Mouse (Mus musculus) gastrocnemius, postnatal 25 days (tissue): ENCODE data around the gene Ptpn13. TPM values are rescaled to one million over a fixed set of nuclear protein-coding genes. Genes with fewer than 3 reads are reported as not detected.

ENCODE experiments used
- DNase-seq: peaks from one replicate; pipeline ENCODE4 v3.0.0; 2022
- total RNA-seq, 2 experiments: library from RNA; stranded (reverse); gene quantifications; 1 replicate in 1 of 2; 2 replicates in 1 of 2; pipeline ENCODE4 v1.2.3; 2021

Ptpn13 gene
- total RNA-seq, 2 experiments from 2014 or later: 2.5 to 2.7 TPM

GRCm38 (mm10) chr5:103595394-103596226, 170.6 kb downstream of the Ptpn13 start:
- no peak for DNase-seq

DNA sequence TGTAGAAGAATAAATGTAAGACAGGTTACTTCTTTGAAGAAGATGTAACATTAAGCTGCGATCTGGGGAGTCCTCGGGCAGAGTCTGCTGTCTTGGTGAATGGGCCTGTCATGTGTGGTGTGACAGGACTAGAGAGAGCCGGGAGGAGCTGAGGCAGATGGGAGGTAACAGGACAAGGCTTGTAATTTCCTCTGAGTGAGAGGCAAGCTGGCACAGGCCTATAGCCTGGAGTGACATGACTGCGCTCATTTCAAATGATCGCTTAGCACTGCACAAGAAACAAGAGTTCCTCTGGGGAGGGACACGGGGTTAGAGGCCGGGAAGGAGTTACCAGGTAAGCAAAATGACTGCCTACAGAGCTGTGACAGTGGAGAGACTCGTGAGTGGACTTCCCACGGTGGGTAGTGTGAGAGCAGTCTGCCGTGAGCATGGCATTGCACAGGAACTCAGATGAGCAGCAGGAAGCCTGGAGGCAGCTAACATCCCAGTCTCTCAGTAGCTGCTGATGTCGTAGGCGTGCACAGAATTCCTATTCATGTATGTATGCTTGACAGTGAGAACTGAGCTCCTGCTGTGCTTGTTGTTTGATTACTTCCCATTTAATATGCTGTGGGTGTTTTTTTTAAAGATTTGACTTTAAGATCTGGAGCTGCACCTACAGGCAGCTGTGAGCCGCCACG, 171.6 kb downstream of the Ptpn13 start:
- DNase-seq: no peak

- DNase-seq: no peak
Measured at GRCm38 (mm10) chr5:103597604-103598003, 172.6 kb downstream of the Ptpn13 start.

DNA sequence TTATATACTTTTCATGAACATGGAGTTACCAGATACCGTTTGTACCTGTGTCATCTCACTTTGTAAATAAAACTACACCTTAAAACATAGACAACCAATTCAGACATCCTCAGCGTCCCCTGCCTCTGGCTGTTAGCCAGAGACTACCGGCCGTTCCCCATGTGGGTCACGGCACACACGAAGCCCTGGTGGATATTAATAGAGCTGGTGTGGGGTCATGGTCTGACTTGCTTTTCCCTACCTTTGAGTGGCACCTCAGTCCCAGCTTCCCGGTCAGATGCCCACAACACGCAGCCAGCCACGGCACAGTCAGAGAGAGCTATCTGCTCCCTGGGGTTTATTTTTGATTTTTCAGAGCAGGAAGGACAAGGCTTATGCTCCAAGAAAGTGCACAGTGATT, 173.3 kb downstream of the Ptpn13 start:
- no peak for DNase-seq

DNA sequence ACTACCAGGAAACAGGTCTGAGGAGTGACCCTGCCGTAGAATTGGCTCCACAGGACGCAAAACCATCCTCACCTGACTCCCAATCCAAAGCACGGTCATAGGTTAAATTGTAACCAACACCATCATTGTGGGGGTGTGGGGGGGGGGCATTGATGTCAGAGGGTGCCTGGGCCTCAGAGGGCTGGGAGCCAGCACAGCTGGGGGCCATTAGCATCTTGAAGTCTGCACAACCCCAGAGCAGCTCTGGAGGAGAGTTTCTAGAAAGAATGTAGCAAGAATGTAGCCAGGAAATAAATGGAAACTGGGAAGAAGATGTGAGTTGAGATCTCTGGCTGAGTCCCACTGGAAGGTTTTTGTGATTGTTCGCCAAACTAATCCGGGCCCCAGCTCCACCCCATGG, 173.9 kb downstream of the Ptpn13 start:
- DNase-seq: peak; percentile 42

- peak; percentile 36 for DNase-seq
Measured at GRCm38 (mm10) chr5:103603115-103603893, 178.3 kb downstream of the Ptpn13 start.

- no peak for DNase-seq
Measured at GRCm38 (mm10) chr5:103605707-103606106, 180.7 kb downstream of the Ptpn13 start.

- DNase-seq: no peak
Measured at GRCm38 (mm10) chr5:103610148-103610547, 185.2 kb downstream of the Ptpn13 start.

DNA sequence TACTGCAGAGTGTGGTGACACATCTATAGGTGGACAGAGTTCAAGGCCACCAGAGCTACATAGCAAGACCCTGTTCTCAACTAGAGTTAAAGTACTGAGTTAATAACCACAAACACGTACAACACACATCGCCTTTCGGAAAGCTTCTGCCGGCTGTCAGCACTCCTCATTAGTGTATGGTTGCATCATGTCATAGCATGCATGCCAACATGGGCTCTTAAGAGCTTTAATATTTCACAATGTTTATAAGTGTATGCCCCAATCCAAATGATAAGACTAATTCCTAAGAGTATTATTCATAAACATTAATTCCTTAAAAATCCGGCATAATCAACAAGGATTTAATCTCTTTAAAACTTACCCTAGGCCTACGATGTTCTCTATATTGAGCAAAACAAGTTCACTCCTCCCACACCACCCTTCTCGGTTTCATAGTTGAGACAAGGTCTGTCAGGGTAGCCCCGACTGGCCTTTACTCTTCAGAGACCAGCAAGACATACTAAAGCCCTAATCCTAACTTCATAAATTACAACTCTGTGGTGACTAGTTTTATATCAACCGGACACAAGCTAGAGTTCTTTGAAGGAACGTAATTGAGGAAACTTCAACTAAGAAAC, 186.0 kb downstream of the Ptpn13 start:
- no peak for DNase-seq

- DNase-seq: no peak
Measured at GRCm38 (mm10) chr5:103612316-103612715, 187.3 kb downstream of the Ptpn13 start.

GRCm38 (mm10) chr5:103614356-103614755, 189.4 kb downstream of the Ptpn13 start:
- DNase-seq: no peak

DNA sequence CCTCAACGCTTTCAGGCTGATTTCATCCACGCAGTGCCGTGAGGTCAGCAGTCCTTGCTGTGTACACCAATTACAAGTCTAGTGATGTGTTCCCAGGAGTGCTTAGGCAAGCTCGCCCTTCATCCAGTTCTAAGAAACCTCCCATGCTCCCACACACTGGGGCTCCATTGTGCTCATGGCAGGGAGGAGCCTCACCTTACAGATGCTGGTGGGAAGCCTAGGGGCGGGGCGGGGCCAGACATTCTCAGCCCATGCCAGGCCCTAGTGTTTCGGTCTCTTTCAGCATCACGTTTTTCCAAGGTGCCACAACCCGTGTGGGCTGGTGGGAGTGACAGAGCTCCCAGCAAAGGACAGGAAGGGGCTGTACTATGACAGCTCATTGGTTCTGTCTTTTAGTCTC, 192.2 kb downstream of the Ptpn13 start:
- DNase-seq: no peak

DNA sequence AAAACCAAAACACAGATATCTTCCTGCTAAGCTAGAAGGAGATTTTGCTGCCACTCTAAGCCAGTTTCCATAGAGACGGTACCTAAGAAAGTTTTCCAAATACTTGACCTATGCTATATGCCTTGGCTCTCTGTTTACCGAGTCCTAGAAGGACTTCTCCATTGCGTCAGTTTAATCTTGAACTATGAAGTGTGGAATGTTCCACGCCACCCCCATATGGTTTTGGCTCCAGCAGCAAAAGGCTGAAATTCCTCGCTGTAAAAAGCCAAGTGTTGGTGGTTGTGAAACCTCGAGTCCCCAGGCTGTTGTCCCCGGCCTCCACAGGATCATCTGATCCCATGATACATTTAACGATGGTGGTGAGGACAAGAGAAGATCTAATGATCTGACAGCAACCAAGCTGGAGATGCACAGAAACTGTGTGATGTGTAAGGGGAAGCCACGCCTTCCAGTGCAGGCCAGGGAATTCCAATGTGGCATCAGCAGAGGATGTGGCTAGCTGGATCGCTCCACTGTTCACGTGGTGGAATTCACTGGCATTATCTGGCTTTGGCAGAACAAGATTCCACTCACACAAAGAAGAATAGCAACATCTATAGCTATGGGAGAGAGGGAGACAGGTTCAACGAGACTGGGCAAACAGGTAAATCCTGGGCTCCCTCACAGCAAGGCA, 195.4 kb downstream of the Ptpn13 start:
- DNase-seq: peak; percentile 39

DNA sequence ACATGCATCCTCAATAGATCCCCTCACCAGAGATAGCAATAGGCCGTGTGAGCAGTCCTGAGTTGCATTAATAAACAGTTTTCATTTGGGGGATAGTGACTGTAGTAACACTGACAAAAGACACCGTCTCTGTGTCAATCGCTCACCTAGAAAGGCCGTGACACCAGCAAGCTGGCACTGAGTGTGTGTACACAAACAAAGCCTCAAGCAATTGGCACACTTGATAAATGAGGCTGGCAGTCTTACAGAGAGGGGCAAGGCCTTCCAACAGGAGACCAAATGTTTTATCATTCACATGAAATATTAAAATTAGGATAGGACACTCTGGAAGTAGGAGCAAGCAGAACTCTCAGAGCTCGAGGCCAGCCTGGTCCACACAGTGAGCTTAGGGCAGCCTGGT, 197.3 kb downstream of the Ptpn13 start:
- no peak for DNase-seq

GRCm38 (mm10) chr5:103624831-103625230, 199.8 kb downstream of the Ptpn13 start:
- no peak for DNase-seq

- no peak for DNase-seq
Measured at GRCm38 (mm10) chr5:103628499-103628898, 203.5 kb downstream of the Ptpn13 start.

- peak; percentile 92 for DNase-seq
Measured at GRCm38 (mm10) chr5:103629111-103629764, 204.2 kb downstream of the Ptpn13 start, which contains the start of gene Slc10a6. Gene Slc10a6 (minus strand): TSS chr5:103629403.

GRCm38 (mm10) chr5:103629854-103630580, 205.0 kb downstream of the Ptpn13 start:
- DNase-seq: no peak

GRCm38 (mm10) chr5:103637162-103637561, 212.2 kb downstream of the Ptpn13 start:
- no peak for DNase-seq

GRCm38 (mm10) chr5:103644167-103644566, 219.2 kb downstream of the Ptpn13 start:
- DNase-seq: no peak
